Mouse (Mus musculus) kidney, postnatal 36 days (tissue): ENCODE results near the gene Ddx51.

ENCODE experiments used
- DNase-seq, 2 experiments: peaks; one replicate each; pipeline ENCODE4 v3.0.0; 2021 to 2022; ENCODE audit warnings: mixed read lengths in 2 of 2

The Ddx51 gene

DNA sequence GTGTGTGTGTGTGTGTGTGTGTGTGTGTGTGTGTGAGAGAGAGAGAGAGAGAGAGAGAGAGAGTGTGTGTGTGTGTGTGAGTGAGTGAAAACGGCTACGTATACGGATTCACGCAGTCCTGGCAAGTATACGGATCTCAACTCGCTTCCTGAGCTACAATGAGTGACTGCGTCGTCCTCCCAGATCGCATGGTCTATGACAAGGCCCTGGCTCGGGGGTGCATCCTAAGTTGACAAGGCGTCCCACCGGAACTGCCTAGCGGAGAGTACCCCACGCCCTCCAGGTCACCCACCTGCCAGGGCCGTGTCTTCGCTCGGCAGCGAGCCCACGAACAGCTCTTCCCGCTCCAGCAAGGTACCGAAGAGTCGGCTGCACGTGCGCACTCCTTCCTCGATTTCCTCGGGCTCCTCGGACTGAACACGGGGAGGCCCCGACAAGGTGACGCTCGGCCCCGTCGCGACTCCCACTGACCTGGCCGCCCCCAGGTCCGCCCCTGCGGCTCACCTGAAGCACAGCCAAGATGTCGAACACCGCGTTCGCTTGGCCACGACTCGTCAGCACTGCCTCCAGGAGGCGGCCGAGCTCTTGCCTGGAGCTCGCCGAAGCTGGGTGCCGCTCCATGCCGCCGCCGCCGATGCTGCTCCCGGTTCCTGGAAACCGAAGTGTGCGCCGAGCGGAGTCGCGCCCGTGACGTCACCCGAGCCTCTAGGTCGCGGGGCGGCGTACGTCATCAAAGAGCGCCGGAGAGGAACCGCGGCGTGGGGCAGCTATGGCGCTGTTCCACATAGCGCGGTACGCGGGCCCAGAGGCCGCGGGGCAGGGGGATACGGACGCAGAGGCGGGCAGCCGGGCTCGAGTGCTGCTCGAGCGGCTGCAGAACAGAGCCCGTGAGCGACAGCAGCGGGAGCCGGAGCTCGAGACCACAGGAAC lies at the start of gene Ddx51, which contains the start of gene Noc4l:
TSS of gene Ddx51 (plus strand) at position 733 of the 930 bp plus-strand sequence.
TSS of gene Noc4l (minus strand) at position 699 of the 930 bp plus-strand sequence.
- DNase-seq: peak; percentile 96 to 99

DNA sequence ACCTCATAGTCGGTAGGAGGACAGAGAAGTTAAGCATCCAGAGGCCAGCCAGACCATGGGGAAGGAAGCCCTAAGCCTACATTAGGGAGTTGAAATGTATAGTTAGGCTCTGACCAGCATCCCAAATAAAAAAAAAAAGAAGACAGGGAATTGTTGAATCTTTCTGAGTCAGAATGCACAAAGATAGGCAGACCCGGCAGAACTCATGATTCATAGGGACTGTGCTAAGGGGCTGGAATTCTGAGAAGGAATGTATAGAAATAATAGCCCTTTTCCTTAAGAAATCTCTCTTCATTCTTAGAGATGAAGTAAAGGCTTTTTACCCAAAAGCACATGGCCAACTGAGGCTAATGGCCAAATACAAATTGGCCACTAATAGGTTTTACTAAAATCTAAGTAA lies 48.9 kb upstream of the Ddx51 start:
- no peak for DNase-seq

DNA sequence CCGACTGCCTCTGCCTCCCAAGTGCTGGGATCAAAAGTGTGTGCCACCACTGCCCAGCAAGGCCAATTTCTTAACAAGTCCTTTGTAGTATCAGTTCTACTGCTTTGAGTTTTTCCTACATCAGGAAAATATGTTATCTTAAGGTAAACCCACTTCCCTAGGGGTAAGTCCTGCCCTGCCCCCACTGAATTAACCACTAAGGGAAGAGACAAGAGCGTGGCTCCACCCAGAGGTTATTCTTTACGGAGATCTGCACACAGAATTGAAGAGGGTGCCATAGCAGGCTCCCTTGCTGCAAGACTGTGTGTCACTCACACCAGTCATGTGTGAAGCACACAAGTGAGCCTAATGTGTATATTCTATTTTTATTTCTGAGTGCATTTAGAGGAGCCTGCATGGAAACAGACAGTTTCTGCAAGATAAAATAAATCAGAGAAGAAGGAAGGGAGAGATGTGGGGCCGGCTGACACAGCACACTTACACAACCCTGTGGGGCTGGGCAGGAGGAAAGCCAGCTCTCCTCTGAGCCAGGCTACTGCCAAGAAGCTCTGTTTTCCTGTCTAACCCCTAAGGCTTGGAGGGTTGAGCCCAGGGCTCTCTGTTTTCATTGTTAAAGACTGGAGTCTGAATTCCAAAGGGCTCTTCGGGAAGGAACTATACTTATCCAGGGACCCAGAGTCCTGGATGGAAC lies 47.6 kb upstream of the Ddx51 start:
- DNase-seq: no peak

DNA sequence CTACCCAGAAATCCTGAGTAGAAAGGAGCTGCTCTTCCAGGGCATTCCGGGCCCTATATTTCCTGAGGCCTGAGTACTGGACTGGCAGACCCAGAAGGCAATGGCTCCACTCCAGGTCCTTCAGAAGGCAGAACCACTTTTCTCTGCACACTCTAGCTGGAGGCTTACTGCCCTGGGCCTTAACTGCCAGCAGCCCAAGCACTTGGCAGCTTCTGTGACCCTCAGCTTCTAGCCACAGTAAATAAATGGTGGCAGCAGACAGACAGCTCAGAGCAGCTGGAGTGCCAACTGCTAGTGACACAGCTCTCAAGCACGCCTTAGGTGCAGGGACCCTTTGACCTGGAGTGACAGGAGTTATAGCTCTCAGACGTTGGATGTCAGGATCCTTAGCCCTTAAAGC lies 45.5 kb upstream of the Ddx51 start:
- no peak for DNase-seq

DNA sequence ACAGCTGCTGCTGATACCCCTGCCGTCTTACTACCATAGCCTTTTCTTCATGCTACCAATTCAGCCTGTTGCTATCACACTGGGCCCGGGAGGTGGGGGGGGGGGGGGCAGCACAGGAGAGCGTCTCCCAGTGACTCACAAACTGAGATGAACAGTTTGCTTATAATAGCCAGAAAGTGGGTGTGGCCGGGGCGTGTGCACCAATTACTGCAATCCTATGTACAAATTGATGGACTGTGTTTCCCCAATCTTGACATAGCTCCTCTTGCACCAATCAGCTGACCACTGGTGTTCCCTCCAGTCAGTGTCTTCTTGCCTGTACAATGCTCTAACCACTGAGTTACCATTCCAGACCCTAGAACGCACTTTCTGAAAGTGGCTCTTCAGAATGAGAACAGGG lies 44.9 kb upstream of the Ddx51 start:
- no peak for DNase-seq

DNA sequence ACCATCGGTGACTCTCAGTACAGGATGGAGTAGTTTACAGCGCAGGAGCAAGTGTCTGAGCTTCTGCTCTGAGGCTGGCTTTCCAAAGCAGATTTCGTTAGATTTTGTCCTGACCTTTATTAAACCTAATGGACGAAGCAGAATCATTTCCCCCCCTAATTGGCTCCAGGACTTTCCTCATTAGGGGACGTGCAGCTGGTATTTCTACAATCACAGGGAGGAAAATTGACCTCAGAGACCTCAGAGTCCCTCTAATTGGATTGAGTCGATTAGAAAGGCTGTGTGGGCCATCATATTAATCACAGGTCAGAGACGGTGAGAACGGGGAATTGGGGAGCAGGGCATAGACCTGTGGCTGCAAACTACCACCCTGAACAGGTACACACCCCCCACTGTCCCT lies 44.3 kb upstream of the Ddx51 start:
- DNase-seq: no peak

DNA sequence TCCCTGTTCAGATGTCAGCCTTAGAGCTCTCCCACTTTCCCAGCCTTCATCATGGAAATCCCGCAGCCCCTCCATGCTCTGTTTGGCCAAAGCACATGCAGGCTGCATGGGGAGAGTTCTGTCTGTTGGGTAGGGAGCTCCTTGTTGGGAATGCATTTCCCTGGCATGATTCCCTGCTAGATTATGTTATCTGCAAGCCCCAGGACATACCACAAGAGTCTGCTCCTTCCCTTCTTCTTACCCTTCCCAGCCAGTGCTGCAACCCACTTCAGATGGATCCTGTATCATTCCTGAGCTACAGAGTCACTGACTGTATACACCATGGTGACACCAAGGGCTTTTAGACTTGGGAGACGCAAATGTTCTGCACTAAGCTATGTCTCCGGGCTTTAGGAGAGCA lies 43.8 kb upstream of the Ddx51 start:
- no peak for DNase-seq

DNA sequence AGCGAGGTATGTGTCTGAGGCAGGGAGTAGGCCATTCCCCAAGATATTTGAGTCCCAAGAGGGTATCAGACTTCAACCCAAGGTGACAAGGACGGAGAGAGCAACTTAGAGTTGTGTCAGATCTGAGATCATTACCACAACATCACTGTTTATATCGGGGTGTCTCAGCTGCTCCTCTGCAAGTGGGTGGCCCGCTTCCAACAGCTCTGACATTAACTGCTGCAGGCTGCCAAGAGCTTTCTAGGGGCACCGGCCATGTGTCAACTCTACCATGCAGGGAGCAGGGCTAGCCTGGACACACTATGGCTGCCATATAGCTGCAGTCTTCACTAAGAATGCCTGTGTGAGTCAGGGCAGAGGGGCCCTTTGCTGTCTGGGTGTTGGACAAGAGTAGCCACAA lies 43.4 kb upstream of the Ddx51 start:
- DNase-seq: no peak

DNA sequence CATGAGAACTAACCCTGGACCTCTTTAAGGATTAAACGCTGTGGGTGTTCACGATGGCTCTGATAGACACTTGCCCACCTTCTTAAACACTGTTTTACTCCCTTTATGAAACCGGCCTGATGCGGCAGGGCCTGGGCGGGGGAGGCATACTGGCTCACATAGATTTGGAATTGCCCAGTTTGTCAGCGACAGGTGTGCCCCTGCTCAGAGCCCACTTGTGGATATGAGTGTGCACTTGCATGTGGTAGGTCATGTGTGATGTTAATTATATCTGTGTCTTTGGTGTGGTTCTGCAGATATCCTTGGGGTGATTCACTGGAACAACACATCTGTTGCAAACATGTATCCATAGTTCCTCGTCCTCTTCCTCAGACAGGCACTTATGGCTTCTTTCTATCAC lies 42.8 kb upstream of the Ddx51 start:
- DNase-seq: no peak

DNA sequence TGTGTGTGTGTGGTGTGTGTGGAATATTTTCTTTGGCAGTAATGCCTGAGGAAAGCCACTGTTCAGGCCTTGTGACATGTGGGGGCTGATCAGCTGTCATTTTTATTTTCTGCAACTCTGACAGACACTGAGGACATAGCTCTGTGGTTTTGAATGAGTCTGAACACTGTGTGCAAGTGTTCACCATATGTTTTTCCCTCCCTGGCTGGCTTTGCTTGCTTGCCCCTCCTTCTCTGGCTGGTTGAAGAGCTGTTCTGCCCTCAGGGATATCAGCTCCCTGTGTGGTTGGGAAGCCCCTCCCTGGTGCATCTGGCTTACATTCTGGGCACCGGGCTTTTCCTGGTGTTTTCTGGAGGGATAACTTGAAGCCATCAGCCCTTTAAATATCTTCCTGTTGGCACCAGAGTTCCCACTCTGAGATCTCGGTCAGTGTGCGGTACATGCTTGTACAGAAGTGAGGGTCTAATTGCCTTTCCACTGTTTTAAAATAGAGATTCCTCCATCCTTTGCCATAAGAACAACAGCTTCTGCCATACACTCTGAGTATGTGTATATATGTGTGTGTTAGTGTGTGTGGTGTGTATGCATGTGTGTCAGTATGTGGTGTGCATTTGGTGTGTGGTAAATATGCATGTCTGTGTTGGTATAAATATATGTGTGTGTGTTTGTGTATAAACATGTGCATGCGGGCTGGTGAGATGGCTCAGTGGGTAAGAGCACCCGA lies 41.7 kb upstream of the Ddx51 start:
- DNase-seq: no peak

DNA sequence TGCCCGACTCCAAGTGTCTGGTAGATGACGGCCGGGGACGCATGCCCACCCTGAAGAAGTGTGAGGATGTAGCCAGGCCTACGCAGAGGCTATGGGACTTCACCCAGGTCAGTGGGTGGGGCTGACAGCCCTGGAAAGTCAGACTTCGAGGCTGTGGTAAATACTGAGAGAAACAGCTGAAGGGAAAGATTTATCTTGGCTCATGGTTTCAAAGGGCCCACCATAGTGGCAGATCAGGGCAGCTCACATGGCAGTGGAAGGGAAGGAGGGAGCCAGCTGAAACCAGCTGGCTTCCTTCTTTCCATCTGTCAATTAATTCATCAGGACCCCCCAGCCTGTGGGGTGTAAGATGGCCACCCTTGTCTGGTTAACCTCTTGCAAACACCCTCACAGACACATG lies 34.0 kb upstream of the Ddx51 start:
- no peak for DNase-seq

DNA sequence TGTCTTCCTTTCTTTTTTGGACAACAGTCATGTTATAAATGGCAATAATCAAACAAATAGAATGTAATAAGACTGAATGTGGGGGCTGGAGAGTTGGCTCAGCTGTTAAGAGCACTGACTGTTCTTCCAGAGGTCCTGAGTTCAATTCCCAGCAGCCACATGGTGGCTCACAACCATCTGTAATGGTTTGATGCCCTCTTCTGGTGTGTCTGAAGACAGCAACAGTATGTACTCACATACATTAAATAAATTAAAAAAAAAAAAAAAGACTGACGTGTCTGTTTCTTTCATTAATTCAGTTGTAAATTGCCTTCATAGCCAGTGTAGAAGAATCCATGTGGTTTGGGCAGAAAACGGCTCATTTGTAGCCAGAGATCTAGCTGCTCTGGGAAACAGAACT lies 28.9 kb upstream of the Ddx51 start:
- no peak for DNase-seq

DNA sequence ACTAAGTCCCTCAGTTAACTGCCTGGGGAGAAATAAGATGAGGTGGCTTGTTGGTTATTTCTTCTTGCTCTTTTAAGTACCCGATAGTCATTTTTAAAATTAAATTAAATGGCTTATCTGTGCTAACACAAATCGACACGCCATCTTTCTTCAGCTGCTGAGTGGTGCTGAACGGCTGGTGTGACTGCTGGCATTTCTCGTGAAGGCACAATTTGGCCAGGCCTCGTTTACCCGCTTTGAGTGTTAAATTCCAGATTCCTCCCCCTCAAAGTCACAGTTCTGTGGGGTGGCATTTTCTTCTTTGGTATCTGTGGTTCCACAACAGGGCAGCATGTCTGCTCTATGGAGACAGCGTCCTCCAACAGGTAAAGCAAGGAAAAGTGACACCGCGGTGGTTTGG lies 25.9 kb upstream of the Ddx51 start:
- no peak for DNase-seq

DNA sequence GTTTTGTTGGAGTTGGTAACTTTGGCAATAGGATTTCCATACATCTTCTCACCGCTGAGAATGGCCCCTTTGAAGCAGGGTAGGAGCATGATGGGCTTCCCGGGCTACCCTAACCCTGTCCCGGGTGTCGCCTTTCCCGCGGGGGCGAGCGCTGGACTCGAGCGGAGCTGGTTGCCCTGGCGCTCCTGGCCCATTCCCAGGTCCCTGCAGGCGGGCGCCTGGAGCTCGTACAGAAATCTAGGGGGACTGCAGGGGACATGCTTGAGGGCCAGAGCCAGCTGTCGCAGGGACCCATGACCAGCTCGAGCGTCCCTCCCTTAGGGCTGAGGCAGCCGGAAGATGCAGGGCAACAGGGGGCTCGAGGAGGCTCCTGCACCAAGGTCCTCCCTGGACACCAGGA lies 25.1 kb upstream of the Ddx51 start:
- DNase-seq: peak in 1 of 2 experiments; percentile 13

DNA sequence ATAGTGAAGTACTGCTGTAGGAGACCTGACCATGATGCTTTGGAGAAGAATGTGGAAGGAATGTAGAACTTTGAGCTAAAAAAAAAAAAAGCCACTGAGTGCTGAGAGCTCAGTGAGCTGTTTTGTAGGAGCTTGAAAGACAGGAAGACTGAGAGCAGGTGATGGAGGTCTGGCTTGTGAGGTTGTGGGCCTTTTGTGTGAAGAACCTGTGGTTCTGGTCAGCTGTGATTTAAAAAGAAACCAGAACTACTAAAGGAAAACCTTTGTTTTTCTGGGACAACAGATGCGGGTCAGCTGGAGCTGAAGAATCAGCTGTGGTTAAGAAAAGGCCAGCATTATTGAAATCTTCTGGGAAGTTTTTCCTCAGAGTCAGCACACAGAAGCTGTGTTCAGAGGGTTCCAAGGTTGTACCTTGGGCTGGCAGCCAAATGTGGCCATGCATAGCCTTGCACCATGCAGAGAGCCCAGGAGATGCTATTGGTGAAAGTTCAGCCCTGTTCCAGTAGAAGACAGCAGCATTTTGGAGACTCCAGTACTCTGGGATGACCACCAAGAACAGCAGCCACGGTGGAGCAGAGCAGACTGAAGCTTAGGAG lies 23.6 kb upstream of the Ddx51 start:
- DNase-seq: peak; percentile 86 to 89

DNA sequence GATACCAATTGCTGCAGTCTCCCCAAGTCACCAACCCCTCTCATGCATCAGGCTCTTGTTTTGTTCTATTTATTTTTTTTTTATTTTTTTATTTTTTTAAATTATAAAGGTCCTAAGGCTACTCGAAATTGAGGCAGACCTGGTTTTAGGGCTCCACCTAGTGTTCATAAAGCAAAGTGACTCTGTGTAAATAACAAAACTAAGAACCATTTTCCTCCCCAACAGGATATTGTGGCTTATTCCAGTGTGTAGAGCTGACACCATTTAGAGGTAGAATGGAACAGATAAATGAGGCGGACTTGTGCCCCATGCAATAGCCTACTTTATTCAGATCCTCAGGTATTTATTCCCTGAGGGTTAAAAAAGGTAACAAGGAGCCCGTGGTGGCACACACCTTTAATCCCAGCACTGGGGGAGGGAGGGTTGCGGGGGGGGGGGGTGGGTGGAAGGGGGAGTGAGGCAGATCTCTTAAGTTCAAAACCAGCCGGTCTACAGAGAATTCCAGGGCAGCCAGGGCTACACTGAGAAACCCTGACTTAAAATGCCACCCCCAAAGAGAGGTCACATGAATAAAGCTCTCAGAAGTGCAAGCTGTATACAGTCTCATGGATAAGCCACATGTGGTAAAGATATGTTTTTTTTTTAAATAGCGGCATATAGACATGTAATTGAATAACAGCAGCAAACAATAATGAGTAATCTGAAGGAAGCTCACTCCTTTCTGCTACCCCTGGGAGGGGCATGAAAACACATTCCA lies 17.1 kb upstream of the Ddx51 start:
- peak; percentile 12 to 19 for DNase-seq

DNA sequence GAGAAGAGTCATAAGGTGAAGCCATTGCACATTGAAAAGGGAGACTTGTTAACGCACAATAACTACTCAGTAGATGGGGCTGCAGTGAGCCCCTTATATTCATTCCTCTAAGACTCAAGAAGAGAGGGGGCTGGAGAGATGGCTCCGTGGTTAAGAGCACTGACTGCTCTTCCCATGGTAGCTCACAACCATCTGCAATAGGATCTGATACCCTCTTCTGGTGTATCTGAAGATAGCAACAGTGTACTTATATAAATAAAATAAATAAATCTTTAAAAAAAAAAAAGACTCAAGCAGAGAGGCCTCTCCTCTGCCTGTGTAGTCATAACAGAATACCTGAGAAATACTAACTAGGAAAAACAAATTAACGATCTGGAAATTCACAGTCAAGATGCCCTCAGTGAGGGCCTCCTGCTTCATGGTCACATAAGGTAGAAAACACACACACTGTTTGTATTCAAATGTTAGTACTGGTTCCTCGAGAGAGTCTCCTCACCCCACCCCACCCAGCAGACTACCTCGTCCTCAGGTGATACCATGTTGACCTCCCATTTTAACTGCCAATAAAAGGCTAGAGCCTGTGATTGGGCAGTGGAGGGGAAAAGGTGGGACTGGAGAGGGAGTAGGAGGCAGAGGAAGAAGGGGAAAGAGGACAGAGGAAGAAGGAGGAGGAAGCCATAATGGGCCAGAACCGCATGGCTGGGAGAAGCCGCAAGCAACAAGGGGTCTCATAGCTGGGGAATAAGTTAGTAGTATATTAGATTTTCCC lies 14.8 kb upstream of the Ddx51 start:
- no peak for DNase-seq

DNA sequence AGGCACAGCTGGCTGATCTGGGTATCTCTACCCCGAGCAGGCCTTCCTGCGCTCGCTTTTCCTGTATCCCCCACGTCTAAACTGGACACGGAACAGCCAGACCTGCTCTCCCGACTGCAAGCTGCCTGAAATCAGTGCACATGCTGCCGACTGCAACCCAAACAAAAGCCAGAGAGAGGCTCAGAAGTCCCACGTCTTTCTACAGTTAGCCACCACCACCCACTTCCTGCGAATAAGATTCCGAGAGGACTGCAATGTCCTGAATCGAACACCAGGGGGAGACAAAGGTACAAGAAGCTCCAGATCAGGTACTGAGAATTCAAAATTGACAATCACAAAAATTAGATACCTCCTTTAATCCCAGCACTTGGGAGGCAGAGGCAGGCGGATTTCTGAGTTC lies 13.8 kb upstream of the Ddx51 start:
- DNase-seq: peak; percentile 63 to 80

DNA sequence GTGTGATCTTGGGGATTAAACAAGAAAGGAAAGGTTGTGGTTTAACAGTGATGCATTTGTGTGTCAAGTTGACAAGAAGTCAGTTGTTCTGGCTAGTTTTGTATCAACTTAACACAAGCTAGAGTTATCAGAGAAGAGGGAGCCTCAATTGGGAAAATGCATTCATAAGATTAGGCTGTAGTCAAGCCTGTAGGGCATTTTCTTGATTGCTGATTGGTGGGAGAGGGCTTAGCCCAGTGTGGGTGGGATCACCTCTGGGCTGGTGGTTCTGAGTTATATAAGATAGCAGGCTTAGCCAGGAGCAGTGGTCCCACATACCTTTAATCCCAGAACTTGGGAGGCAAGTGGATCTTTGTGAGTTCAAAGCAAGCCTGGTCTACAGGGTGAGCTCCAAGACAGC lies 6.9 kb upstream of the Ddx51 start:
- DNase-seq: no peak

DNA sequence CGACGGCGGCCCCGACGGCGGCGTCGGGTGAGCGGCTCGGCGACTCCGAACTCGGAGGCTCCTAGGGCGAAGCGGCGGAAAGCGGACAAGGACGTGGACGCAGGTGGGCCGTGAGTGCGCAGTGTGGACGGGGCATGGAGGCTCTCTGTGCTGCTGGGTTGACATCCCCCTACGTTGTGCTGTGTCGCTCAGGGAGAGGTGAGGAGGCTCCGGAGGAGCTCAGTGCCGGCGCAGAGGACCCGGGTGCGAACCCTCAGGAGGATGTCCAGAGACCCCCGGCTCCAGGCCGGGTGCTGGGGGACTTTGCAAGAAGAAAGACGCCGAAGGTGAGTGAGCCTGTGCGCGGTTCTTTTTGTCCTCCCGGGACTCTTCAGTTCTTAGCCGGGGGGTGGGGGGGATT lies 435 bp downstream of the Ddx51 start:
- no peak for DNase-seq

DNA sequence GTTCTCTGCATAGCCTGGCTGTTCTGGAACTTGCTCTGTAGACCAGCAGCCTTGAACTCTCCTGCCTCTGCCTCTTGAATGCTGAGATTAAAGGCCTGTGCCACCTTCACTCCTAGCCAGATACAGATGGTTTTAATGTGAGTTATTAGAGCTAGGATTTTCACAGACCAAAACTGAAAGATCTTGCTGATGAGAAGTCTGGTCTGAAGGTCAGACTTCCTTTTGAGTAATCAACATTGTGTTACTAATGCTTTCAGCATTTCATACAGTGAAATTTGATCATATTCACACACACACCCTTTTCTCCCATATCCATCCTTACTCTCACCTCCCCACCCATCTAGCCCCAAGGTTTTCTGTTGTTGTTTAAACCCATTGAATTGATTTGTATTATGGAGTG lies 6.4 kb downstream of the Ddx51 start:
- no peak for DNase-seq

DNA sequence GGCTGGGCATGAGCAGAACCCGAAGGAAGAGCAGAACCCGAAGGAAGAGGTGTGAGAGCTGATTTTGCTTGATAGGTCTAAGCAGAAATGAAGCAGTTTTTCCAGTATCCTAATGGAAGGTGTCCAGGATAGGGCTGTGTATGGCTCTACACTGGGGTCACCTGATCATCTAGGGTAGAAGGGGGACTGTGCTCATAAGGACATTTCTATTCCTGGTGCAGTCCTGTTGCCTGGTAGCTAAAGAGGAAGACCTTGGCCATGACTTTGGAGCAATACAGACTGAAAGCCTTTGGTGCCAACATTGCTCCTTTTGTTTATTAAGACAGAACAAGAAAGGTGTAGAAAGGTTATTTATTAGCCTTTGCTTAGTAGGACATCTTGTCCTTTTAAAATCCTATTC lies 10.8 kb downstream of the Ddx51 start:
- DNase-seq: no peak
